Mouse (Mus musculus) midbrain, embryonic 11.5 days (tissue): ENCODE results near the gene Atmin. TPM values are rescaled to one million over a fixed set of nuclear protein-coding genes. Genes with fewer than 3 reads are reported as not detected.

Source experiments
- ATAC-seq: fragments of 200-750 bp; cut with Nextera tagmentation; 2 replicates; pipeline ENCODE4 v1.8.0; 2017; ENCODE audit warnings: moderate TSS enrichment, moderate library complexity; ENCODE audit not compliant: low FRiP score
- DNase-seq: peaks from one replicate; pipeline ENCODE4 v3.0.0; 2015; ENCODE audit warnings: low spot score; ENCODE audit errors: missing footprints
- H3K27ac ChIP-seq: fragments of 300-500 bp; sonication (generic); 2 replicates; pipeline ENCODE4 v1.5.1; 2014; ENCODE audit warnings: low read depth, low read length
- H3K27me3 ChIP-seq: fragments of 300-500 bp; sonication (generic); 2 replicates; pipeline ENCODE4 v1.6.1; 2014; ENCODE audit warnings: mild to moderate bottlenecking, low read length, moderate library complexity, mixed read lengths; ENCODE audit not compliant: control insufficient read depth, insufficient read depth
- H3K36me3 ChIP-seq: fragments of 300-500 bp; sonication (generic); 2 replicates; pipeline ENCODE4 v1.6.1; 2014; ENCODE audit warnings: mild to moderate bottlenecking, low read length, moderate library complexity, mixed read lengths; ENCODE audit not compliant: control insufficient read depth, insufficient read depth
- H3K4me1 ChIP-seq: fragments of 300-500 bp; sonication (generic); 2 replicates; pipeline ENCODE4 v1.6.1; 2014; ENCODE audit warnings: low read length; ENCODE audit not compliant: control insufficient read depth, insufficient read depth
- H3K4me2 ChIP-seq: fragments of 300-500 bp; sonication (generic); 2 replicates; pipeline ENCODE4 v1.6.1; 2014; ENCODE audit warnings: mild to moderate bottlenecking, moderate library complexity
- H3K4me3 ChIP-seq: fragments of 300-500 bp; sonication (generic); 2 replicates; pipeline ENCODE4 v1.5.1; 2014; ENCODE audit warnings: low read depth, low read length
- H3K9ac ChIP-seq: fragments of 300-500 bp; sonication (generic); 2 replicates; pipeline ENCODE4 v1.6.1; 2014; ENCODE audit warnings: low read length
- H3K9me3 ChIP-seq: fragments of 300-500 bp; sonication (generic); 2 replicates; pipeline ENCODE4 v1.6.1; 2016; ENCODE audit warnings: low read length; ENCODE audit not compliant: control insufficient read depth
- WGBS: fragments of 180-500 bp; shearing (Covaris S2); extraction: QIAGEN DNeasy Blood & Tissue Kit; methylation state at CpG from one replicate; pipeline ENCODE4 v1.1.7; 2014; 5-methylcytosine and 5-hydroxymethylcytosine counted together
- polyA plus RNA-seq: library from polyadenylated mRNA; unstranded; fragments of >200 nt; fragmentation: Nextera tagmentation; extraction: Ambion mirVana; gene quantifications from 2 replicates; pipeline ENCODE4 v1.2.1, GENCODE M21; 2014

The Atmin gene
- polyA plus RNA-seq: 16.8 and 17.5 TPM in 2 replicates

- peak; percentile 91 for ATAC-seq
- under 1% methylated on average over 46 of the region's 46 CpGs for WGBS
- peak within 1 kb of the TSS; percentile 88 for H3K9ac ChIP-seq
Measured at GRCm38 (mm10) chr8:116943161-116943554, at the start of gene Atmin. Gene Atmin (plus strand): TSS chr8:116943393.

GRCm38 (mm10) chr8:116893938-116894337 is 49.3 kb upstream of the Atmin start:
- Histone ChIP-seq H3K36me3 (no peaks in the 10 kb centered on the region; the same call in 1 of the 2 replicates), H3K4me2 (no peak overlapping the region), H3K9ac (no peak overlapping the region), H3K4me1 (no peaks in the 10 kb centered on the region), H3K4me3 (no peak overlapping the region), H3K9me3 (no peaks in the 10 kb centered on the region), H3K27me3 (no peaks in the 10 kb centered on the region), H3K27ac (no peak overlapping the region)
- WGBS: 92% methylated on average over 11 of the region's 11 CpGs
- no peak for DNase-seq
- no peak for ATAC-seq

More at GRCm38 (mm10) chr8:116943161-116943554, at the start of gene Atmin:
- Histone ChIP-seq H3K9me3 (no peaks in the 10 kb centered on the region), H3K4me3 (peak within 1 kb of the TSS; percentile 98), H3K27me3 (no peaks in the 10 kb centered on the region), H3K27ac (no peak within 1 kb of the TSS), H3K36me3 (no peaks in the 10 kb centered on the region), H3K4me1 (peaks cover 9% of the 10 kb centered on the region; the same call in 1 of the 2 replicates), H3K4me2 (peak within 1 kb of the TSS; percentile 98)
- DNase-seq: peak; percentile 99

- Histone ChIP-seq H3K9me3 (no peaks in the 10 kb centered on the region), H3K4me1 (no peaks in the 10 kb centered on the region), H3K4me3 (no peak overlapping the region), H3K9ac (no peak overlapping the region), H3K4me2 (no peak overlapping the region), H3K36me3 (no peaks in the 10 kb centered on the region; the same call in 1 of the 2 replicates), H3K27ac (no peak overlapping the region), H3K27me3 (no peaks in the 10 kb centered on the region)
- WGBS: 95% methylated on average over 6 of the region's 6 CpGs
- no peak for DNase-seq
- no peak for ATAC-seq
Measured at GRCm38 (mm10) chr8:116895521-116895920, 47.7 kb upstream of the Atmin start.

- Histone ChIP-seq H3K4me2 (no peak overlapping the region), H3K4me1 (no peaks in the 10 kb centered on the region), H3K9me3 (no peaks in the 10 kb centered on the region), H3K9ac (no peak overlapping the region), H3K27ac (no peak overlapping the region), H3K36me3 (peaks cover 2% of the 10 kb centered on the region; the same call in 1 of the 2 replicates), H3K27me3 (no peaks in the 10 kb centered on the region), H3K4me3 (no peak overlapping the region)
- no peak for ATAC-seq
- no peak for DNase-seq
- WGBS: 96% methylated on average over 4 of the region's 4 CpGs
Measured at GRCm38 (mm10) chr8:116904736-116905135, 38.5 kb upstream of the Atmin start.

GRCm38 (mm10) chr8:116905252-116905651 is 37.9 kb upstream of the Atmin start:
- Histone ChIP-seq H3K4me1 (no peaks in the 10 kb centered on the region), H3K9me3 (no peaks in the 10 kb centered on the region), H3K4me2 (no peak overlapping the region), H3K4me3 (no peak overlapping the region), H3K27me3 (no peaks in the 10 kb centered on the region), H3K9ac (no peak overlapping the region), H3K27ac (no peak overlapping the region), H3K36me3 (peaks cover 2% of the 10 kb centered on the region; the same call in 1 of the 2 replicates)
- ATAC-seq (no peak), DNase-seq (no peak)
- 86% methylated on average over 4 of the region's 4 CpGs for WGBS

GRCm38 (mm10) chr8:116905836-116906235 is 37.4 kb upstream of the Atmin start:
- H3K4me2 ChIP-seq: no peak overlapping the region
- ATAC-seq: no peak
- H3K9ac ChIP-seq: no peak overlapping the region
- DNase-seq: no peak
- 92% methylated on average over 4 of the region's 4 CpGs for WGBS
- H3K27me3 ChIP-seq: no peaks in the 10 kb centered on the region
- H3K36me3 ChIP-seq: peaks cover 2% of the 10 kb centered on the region; the same call in 1 of the 2 replicates
- H3K9me3 ChIP-seq: no peaks in the 10 kb centered on the region
- H3K4me1 ChIP-seq: no peaks in the 10 kb centered on the region
- no peak overlapping the region for H3K27ac ChIP-seq
- no peak overlapping the region for H3K4me3 ChIP-seq

GRCm38 (mm10) chr8:116921005-116921336 is 22.2 kb upstream of the Atmin start:
- Histone ChIP-seq H3K9ac (peak overlapping the region; percentile 67), H3K27me3 (no peaks in the 10 kb centered on the region), H3K36me3 (peaks cover 3% of the 10 kb centered on the region; the same call in 1 of the 2 replicates), H3K27ac (peak overlapping the region; percentile 15; the same call in 1 of the 2 replicates), H3K4me1 (peaks cover 6% of the 10 kb centered on the region), H3K4me2 (peak overlapping the region; percentile 54), H3K9me3 (no peaks in the 10 kb centered on the region), H3K4me3 (peak overlapping the region; percentile 68)
- DNase-seq: no peak
- under 1% methylated on average over 22 of the region's 22 CpGs for WGBS
- peak; percentile 71; the same call in 1 of the 2 replicates for ATAC-seq

- Histone ChIP-seq H3K9ac (peak within 1 kb of the TSS; percentile 67), H3K4me1 (peaks cover 6% of the 10 kb centered on the region), H3K27ac (peak within 1 kb of the TSS; percentile 15; the same call in 1 of the 2 replicates), H3K9me3 (no peaks in the 10 kb centered on the region), H3K36me3 (peaks cover 3% of the 10 kb centered on the region; the same call in 1 of the 2 replicates), H3K4me3 (peak within 1 kb of the TSS; percentile 68), H3K27me3 (no peaks in the 10 kb centered on the region), H3K4me2 (peak within 1 kb of the TSS; percentile 54)
- DNase-seq: peak; percentile 100
- 0% methylated on average over 57 of the region's 57 CpGs for WGBS
- peak; percentile 95 for ATAC-seq
Measured at GRCm38 (mm10) chr8:116921337-116922059, 21.7 kb upstream of the Atmin start, which contains the start of the genes Cmc2 and Cenpn. Gene Cmc2 (minus strand): TSS chr8:116921455. Gene Cenpn (plus strand): TSS chr8:116921730.

GRCm38 (mm10) chr8:116922060-116922757 is 21.0 kb upstream of the Atmin start:
- 35% methylated on average over 17 of the region's 17 CpGs for WGBS
- H3K9me3 ChIP-seq: no peaks in the 10 kb centered on the region
- peaks cover 3% of the 10 kb centered on the region; the same call in 1 of the 2 replicates for H3K36me3 ChIP-seq
- ATAC-seq (no peak; the same call in 1 of the 2 replicates), DNase-seq (no peak)
- peak overlapping the region; percentile 67 for H3K9ac ChIP-seq
- no peaks in the 10 kb centered on the region for H3K27me3 ChIP-seq
- H3K4me3 ChIP-seq: peak overlapping the region; percentile 68
- peak overlapping the region; percentile 54 for H3K4me2 ChIP-seq
- H3K4me1 ChIP-seq: peaks cover 6% of the 10 kb centered on the region
- H3K27ac ChIP-seq: no peak overlapping the region
